Mouse (Mus musculus): ENCODE measurements around the gene Kat5. TPM values are rescaled to one million over a fixed set of nuclear protein-coding genes. Genes with fewer than 3 reads are reported as not detected.

Kat5 gene
- polyA plus RNA-seq, 1 experiment from 2014 or later = 73.8 TPM

Other genes starting within 250 kb of the Kat5 start
- gene Eif1ad, start 243.5 kb downstream of the Kat5 start, polyA plus RNA-seq (2015; fragmentation: Nextera tagmentation; extraction: Ambion mirVana) = 51.1 and 59.4 TPM in 2 replicates
- gene Banf1, start 243.1 kb downstream of the Kat5 start, polyA plus RNA-seq (2015; fragmentation: Nextera tagmentation; extraction: Ambion mirVana) = 590 and 607 TPM in 2 replicates
- 73.4 and 84.2 TPM in 2 replicates for gene Sart1, start 221.5 kb downstream of the Kat5 start, polyA plus RNA-seq (2015; fragmentation: Nextera tagmentation; extraction: Ambion mirVana)
- gene Tsga10ip, start 207.7 kb downstream of the Kat5 start, polyA plus RNA-seq (2015; fragmentation: Nextera tagmentation; extraction: Ambion mirVana) = 1.9 TPM in 2 replicates
- 217 and 222 TPM in 2 replicates for gene Drap1, start 185.3 kb downstream of the Kat5 start, polyA plus RNA-seq (2015; fragmentation: Nextera tagmentation; extraction: Ambion mirVana)
- gene AI837181, start 185.1 kb downstream of the Kat5 start, polyA plus RNA-seq (2015; fragmentation: Nextera tagmentation; extraction: Ambion mirVana) = 51.5 and 54.4 TPM in 2 replicates
- 0.47 TPM in 1 of 2 replicates, not detected in the other for gene Fosl1, start 162.7 kb downstream of the Kat5 start, polyA plus RNA-seq (2015; fragmentation: Nextera tagmentation; extraction: Ambion mirVana)
- 7.3 and 8.2 TPM in 2 replicates for gene Ccdc85b, start 152.3 kb downstream of the Kat5 start, polyA plus RNA-seq (2015; fragmentation: Nextera tagmentation; extraction: Ambion mirVana)
- gene Fibp, start 149.6 kb downstream of the Kat5 start, polyA plus RNA-seq (2015; fragmentation: Nextera tagmentation; extraction: Ambion mirVana) = 104 and 112 TPM in 2 replicates
- 42.8 and 43.0 TPM in 2 replicates for gene Ctsw, start 141.7 kb downstream of the Kat5 start, polyA plus RNA-seq (2015; fragmentation: Nextera tagmentation; extraction: Ambion mirVana)
- 26.5 and 27.9 TPM in 2 replicates for gene Efemp2, start 136.3 kb downstream of the Kat5 start, polyA plus RNA-seq (2015; fragmentation: Nextera tagmentation; extraction: Ambion mirVana)
- gene Mus81, start 121.8 kb downstream of the Kat5 start, polyA plus RNA-seq (2015; fragmentation: Nextera tagmentation; extraction: Ambion mirVana) = 58.6 and 63.5 TPM in 2 replicates
- 3,590 and 4,042 TPM in 2 replicates for gene Cfl1, start 119.8 kb downstream of the Kat5 start, polyA plus RNA-seq (2015; fragmentation: Nextera tagmentation; extraction: Ambion mirVana)
- 0.13 and 0.44 TPM in 2 replicates for gene 1700020D05Rik, start 106.5 kb downstream of the Kat5 start, polyA plus RNA-seq (2015; fragmentation: Nextera tagmentation; extraction: Ambion mirVana)
- gene Snx32, start 99.7 kb downstream of the Kat5 start, polyA plus RNA-seq (2015; fragmentation: Nextera tagmentation; extraction: Ambion mirVana) = 9.9 and 10.8 TPM in 2 replicates
- gene Ovol1, start 49.6 kb downstream of the Kat5 start, polyA plus RNA-seq (2015; fragmentation: Nextera tagmentation; extraction: Ambion mirVana) = 1.9 TPM in 2 replicates
- 8.9 and 9.8 TPM in 2 replicates for gene Ap5b1, start 42.2 kb downstream of the Kat5 start, polyA plus RNA-seq (2015; fragmentation: Nextera tagmentation; extraction: Ambion mirVana)
- 127 and 157 TPM in 2 replicates for gene Rnaseh2c, start 8.4 kb downstream of the Kat5 start, polyA plus RNA-seq (2015; fragmentation: Nextera tagmentation; extraction: Ambion mirVana)
- 50.0 and 56.2 TPM in 2 replicates for gene Rela, start 27.2 kb upstream of the Kat5 start, polyA plus RNA-seq (2015; fragmentation: Nextera tagmentation; extraction: Ambion mirVana)
- gene Sipa1, start 53.5 kb upstream of the Kat5 start, polyA plus RNA-seq (2015; fragmentation: Nextera tagmentation; extraction: Ambion mirVana) = 37.4 and 39.2 TPM in 2 replicates
- 25.7 and 29.2 TPM in 2 replicates for gene Map3k11, start 78.5 kb upstream of the Kat5 start, polyA plus RNA-seq (2015; fragmentation: Nextera tagmentation; extraction: Ambion mirVana)
- 13.7 and 19.4 TPM in 2 replicates for gene Pcnx3, start 78.7 kb upstream of the Kat5 start, polyA plus RNA-seq (2015; fragmentation: Nextera tagmentation; extraction: Ambion mirVana)
- 0.32 and 0.74 TPM in 2 replicates for gene Kcnk7, start 94.1 kb upstream of the Kat5 start, polyA plus RNA-seq (2015; fragmentation: Nextera tagmentation; extraction: Ambion mirVana)
- 17.6 TPM in 2 replicates for gene Ehbp1l1, start 116.1 kb upstream of the Kat5 start, polyA plus RNA-seq (2015; fragmentation: Nextera tagmentation; extraction: Ambion mirVana)
- gene Fam89b, start 119.4 kb upstream of the Kat5 start, polyA plus RNA-seq (2015; fragmentation: Nextera tagmentation; extraction: Ambion mirVana) = 91.8 and 92.5 TPM in 2 replicates
- 9.7 and 10.2 TPM in 2 replicates for gene Ltbp3, start 130.7 kb upstream of the Kat5 start, polyA plus RNA-seq (2015; fragmentation: Nextera tagmentation; extraction: Ambion mirVana)
- gene Scyl1, start 161.2 kb upstream of the Kat5 start, polyA plus RNA-seq (2015; fragmentation: Nextera tagmentation; extraction: Ambion mirVana) = 38.0 and 40.9 TPM in 2 replicates

Measured in thymus, postnatal 0 days (tissue).